Mouse (Mus musculus): ENCODE results near the gene Itgb4.
"Not testable (repeated sequence)": the region's sequence is repeated elsewhere in the genome, so short reads cannot be mapped to it uniquely, and the experiment has no call there.

Itgb4 gene

DNA sequence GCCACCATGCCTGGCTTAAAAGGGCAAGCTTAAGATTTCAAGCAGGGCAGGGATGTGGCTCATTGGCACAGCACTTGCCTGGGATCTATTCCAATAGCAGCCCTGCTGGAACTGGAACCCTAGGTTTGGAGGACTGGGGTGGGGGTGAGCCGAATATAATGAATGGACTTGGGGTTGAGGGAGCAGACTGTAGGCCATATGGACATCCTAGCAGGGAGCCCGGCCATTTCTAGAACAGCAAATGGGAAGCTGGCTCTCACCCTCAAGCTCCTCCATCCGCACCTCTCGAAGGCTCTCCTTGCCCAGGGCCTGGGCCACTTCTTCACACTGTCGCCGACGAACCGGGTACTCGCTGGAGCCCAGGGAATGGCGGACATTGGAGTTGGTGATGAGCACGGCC lies 35.2 kb downstream of the Itgb4 start:
- DNase-seq, result peak; percentile 97

GRCm38 (mm10) chr11:116010146-116010545 lies 35.6 kb downstream of the Itgb4 start:
- DNase-seq, result peak; percentile 73

DNA sequence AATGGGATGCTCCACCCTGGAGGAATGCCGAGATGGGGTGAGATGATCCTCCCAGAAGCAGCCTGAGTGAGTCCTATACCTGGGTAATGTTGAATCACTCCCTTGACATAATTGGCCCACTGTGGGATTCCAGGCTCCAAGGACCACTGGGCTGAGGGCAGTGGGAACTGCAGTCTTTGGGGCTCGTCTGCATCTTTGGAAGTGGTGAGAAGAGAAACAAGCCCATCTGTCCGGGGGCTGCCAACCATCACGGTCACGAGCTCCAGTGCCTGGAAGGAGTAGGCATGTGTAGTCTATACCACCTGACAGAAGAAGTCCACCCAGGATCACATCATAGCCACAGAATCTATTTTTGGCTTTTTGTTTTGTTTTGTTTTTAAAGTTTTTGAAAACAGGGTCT lies 36.4 kb downstream of the Itgb4 start:
- DNase-seq, result no peak

- no peak for DNase-seq
These were observed 37.2 kb downstream of the Itgb4 start for GRCm38 (mm10) chr11:116011529-116012261.

DNA sequence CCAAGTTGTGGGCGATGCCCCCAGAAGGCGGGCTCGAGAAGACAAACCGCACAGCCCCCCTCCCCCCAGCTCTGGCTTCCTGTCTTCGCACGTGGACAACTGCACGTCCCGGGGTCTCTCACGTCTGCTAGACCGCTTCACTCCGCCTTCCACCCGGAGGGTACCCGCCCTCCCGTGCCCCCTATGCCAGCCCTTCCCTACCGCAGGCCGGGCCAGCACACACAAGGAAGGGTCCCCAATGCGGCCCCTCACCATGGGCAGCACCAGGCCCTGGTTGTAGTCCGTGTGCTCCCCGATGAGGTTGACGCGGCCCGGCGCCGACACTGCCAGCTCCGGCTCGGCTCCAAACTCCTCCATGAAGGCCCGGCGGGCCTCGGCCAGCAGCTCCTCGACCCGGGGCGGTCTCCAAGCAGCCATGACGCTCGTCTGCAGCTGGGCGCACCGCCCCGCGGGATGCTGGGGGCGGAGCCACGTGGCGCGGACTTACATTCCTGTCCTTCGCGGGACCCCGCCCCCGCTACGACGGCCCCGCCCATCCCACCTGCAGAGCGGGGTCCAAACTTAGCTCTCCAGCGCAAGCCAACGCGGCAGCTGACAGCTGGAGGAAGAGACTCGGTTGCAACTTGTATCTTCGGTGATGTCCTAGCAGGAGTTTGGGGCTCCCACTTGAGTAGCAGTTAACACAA lies 37.9 kb downstream of the Itgb4 start, which contains the start of gene Galk1:
Gene Galk1 (minus strand): TSS at position 458 of the 686 bp plus-strand sequence.
- DNase-seq, result peak; percentile 81

- DNase-seq, result no peak
These were observed 40.3 kb downstream of the Itgb4 start for GRCm38 (mm10) chr11:116014821-116015220.

DNA sequence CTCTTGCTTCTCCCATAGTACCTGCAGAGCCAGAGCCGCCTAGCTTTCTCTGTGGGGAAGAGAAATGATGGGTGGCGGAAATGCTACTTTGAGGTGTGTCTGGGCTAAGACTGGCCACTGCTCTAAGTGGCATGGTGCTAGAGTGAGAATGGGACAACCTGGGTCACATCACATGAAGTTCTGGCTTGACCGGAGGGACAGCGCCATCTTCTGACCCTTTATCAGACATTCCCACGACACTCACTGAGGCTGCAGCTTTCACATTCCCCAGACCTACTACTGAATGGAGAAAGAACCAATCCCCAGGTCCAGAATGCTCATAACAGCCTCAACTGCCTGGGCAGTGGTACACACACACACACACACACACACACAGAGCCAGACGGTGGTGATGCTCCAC lies 43.6 kb downstream of the Itgb4 start:
- peak; percentile 58 for DNase-seq

- DNase-seq, result not testable (repeated sequence)
These were observed 44.4 kb downstream of the Itgb4 start for GRCm38 (mm10) chr11:116018867-116019266.

GRCm38 (mm10) chr11:116019360-116019791 lies 44.9 kb downstream of the Itgb4 start:
- DNase-seq, result no peak

- peak; percentile 45 for DNase-seq
These were observed 45.5 kb downstream of the Itgb4 start for GRCm38 (mm10) chr11:116019976-116020411.

DNA sequence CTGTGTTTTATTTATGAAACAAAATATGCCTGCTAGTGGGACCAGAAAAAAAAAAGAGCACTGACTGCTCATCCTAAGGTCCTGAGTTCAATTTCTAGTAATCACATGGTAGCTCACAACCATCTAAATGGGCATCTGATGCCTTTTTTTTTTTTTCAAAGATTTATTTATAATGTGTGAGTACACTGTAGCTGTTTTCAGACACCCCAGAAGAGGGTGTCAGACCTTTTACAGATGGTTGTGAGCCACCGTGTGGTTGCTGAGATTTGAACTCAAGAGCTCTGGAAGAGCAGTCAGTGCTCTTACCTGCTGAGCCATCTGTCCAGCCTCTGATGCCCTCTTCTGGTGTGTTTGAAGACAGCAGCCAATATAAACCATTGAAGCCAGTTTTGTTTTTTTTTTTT lies 46.0 kb downstream of the Itgb4 start:
- DNase-seq, result no peak

- no peak for DNase-seq
These were observed 47.1 kb downstream of the Itgb4 start for GRCm38 (mm10) chr11:116021328-116022220.

GRCm38 (mm10) chr11:116022256-116022780 lies 47.8 kb downstream of the Itgb4 start:
- DNase-seq, result no peak

GRCm38 (mm10) chr11:116023074-116023770 lies 48.7 kb downstream of the Itgb4 start:
- not testable (repeated sequence) for DNase-seq

- peak; percentile 91 for DNase-seq
These were observed 49.4 kb downstream of the Itgb4 start for GRCm38 (mm10) chr11:116023771-116024355.

- DNase-seq, result peak; percentile 99
These were observed 49.9 kb downstream of the Itgb4 start for GRCm38 (mm10) chr11:116024356-116024808.

- peak; percentile 60 for DNase-seq
These were observed 50.7 kb downstream of the Itgb4 start for GRCm38 (mm10) chr11:116025056-116025845.

DNA sequence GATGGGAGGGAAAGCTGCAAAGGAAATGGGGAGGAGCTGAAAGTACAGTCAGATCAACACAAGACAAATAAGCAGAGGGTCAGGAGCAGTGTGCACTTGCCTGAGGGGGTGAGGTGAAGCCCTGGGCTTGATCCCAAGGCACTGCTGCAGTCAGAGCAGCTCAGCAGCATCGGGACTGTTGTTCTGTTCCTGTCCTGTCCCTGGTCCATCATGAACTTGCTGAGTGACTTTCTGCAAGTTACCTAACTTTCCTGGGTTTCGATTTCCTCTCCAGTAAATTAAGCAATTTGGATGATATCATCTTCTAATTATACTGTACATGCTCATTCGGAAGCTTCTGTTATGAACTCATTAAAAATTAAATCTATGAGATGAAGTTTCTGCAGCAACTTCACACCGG lies 53.2 kb downstream of the Itgb4 start, which contains the start of gene H3f3b:
Gene H3f3b (minus strand): TSS at position 207 of the 400 bp plus-strand sequence.
- no peak for DNase-seq

GRCm38 (mm10) chr11:116028177-116028865 lies 53.8 kb downstream of the Itgb4 start:
- no peak for DNase-seq
